Mouse (Mus musculus): ENCODE measurements around the gene Col26a1. TPM values are rescaled to one million over a fixed set of nuclear protein-coding genes. Genes with fewer than 3 reads are reported as not detected.
A peak's percentile ranks its signal among the peaks of the same experiment; 100 is the strongest.

Gene Col26a1
- total RNA-seq, 1 experiment, result 2.9 TPM

DNA sequence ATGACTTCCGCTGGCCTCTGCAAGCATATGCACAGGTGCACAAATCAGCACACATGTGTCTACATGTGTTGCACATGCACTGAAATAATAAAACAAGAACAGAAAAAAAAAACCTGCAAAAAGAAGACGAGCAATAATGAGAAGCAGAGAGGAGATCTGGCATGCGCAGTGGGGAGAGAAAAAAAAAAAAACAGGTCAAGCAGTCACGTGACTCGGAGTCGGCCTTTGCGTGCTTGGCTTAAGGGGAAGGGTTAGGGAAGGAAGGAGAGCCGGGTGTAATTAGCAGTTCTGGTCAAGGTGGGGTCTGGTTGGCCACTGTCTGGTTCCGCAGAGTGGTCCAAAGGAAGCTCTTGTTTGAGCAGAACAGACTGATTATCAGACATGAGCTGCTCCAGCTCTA lies 115.7 kb downstream of the Col26a1 start:
- no peak overlapping the region for H3K27ac ChIP-seq (ENCODE audit: insufficient read depth, low read depth, low read length, poor library complexity, severe bottlenecking)
- in situ Hi-C loops (cut with MboI; ENCODE audit: low sequenced_read_pairs in 2 of 2, unreplicated experiment in 2 of 2), result no loop called here

GRCm38 (mm10) chr5:136764157-136764669 lies 118.8 kb downstream of the Col26a1 start:
- Histone ChIP-seq H3K36me3 (ENCODE audit: control insufficient read depth, insufficient read depth, low read length, poor library complexity, severe bottlenecking) (no peaks in the 10 kb centered on the region), H3K27ac (ENCODE audit: insufficient read depth, low read depth, low read length, poor library complexity, severe bottlenecking) (no peak overlapping the region), H3K9ac (ENCODE audit: insufficient read depth, low read depth, low read length, poor library complexity, severe bottlenecking) (no peak overlapping the region), H3K4me1 (ENCODE audit: control insufficient read depth in 2 of 2, insufficient read depth in 2 of 2, low read length in 2 of 2, poor library complexity in 1 of 2) (no peaks in the 10 kb centered on the region; a peak in 1 of 4 replicates), H3K4me3 (ENCODE audit: insufficient read depth in 1 of 2, low read depth in 1 of 2, low read length in 2 of 2, poor library complexity in 1 of 2, severe bottlenecking in 1 of 2) (no peak overlapping the region), H3K9me3 (ENCODE audit: control insufficient read depth, insufficient read depth, low read depth, low read length) (no peaks in the 10 kb centered on the region)
- peak; percentile 54 for DNase-seq (ENCODE audit: low read depth, low spot score)
- no peak for TF ChIP-seq HCFC1 (IDR thresholded peaks at IDR 0.05; ENCODE audit: borderline replicate concordance, insufficient read depth, low read length)
- TF ChIP-seq MAFK (IDR thresholded peaks at IDR 0.05; ENCODE audit: insufficient read depth, low read depth, low read length), result no peak
- no peak for TF ChIP-seq ZC3H11A (IDR thresholded peaks at IDR 0.05; ENCODE audit: borderline replicate concordance, low read depth, low read length)
- no peak for TF ChIP-seq ZNF384 (IDR thresholded peaks at IDR 0.05; ENCODE audit: low read depth, low read length)
- TF ChIP-seq CHD2 (IDR thresholded peaks at IDR 0.05; ENCODE audit: low read depth, low read length), result no peak
- in situ Hi-C loops (cut with MboI; ENCODE audit: low sequenced_read_pairs in 2 of 2, unreplicated experiment in 2 of 2), result no loop called here

More for the DNA sequence above, 115.7 kb downstream of the Col26a1 start:
- Histone ChIP-seq H3K4me1 (ENCODE audit: control insufficient read depth in 2 of 2, insufficient read depth in 2 of 2, low read length in 2 of 2, poor library complexity in 1 of 2) (peaks cover 2 to 12% of the 10 kb centered on the region in 2 experiments; a peak in 2 of 4 replicates), H3K9me3 (ENCODE audit: control insufficient read depth, insufficient read depth, low read depth, low read length) (no peaks in the 10 kb centered on the region), H3K4me3 (ENCODE audit: insufficient read depth in 1 of 2, low read depth in 1 of 2, low read length in 2 of 2, poor library complexity in 1 of 2, severe bottlenecking in 1 of 2) (no peak overlapping the region), H3K36me3 (ENCODE audit: control insufficient read depth, insufficient read depth, low read length, poor library complexity, severe bottlenecking) (no peaks in the 10 kb centered on the region), H3K9ac (ENCODE audit: insufficient read depth, low read depth, low read length, poor library complexity, severe bottlenecking) (no peak overlapping the region)
- TF ChIP-seq ZC3H11A (IDR thresholded peaks at IDR 0.05; ENCODE audit: borderline replicate concordance, low read depth, low read length), result no peak
- TF ChIP-seq ZNF384 (IDR thresholded peaks at IDR 0.05; ENCODE audit: low read depth, low read length), result peak; percentile 79
- DNase-seq (ENCODE audit: low read depth, low spot score), result no peak

DNA sequence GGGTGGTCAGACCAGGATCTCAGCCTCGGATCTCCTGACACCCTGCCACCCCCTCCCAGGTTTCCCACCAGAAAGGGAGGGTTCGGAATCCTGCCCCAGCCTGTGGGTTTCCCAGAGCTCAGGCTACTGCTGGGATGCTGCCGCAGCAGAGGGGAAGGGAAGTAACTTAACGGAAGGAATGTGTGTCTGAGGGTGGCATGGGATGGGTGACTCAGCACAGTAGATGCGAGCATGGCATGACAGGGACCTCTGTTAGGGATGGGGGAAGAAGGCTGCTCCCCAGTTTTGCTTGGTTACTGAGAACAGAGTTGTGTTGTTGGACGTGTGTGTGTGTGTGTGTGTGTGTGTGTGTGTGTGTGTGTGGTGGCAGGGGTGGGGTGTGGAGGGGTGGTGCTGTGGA lies 122.7 kb downstream of the Col26a1 start:
- H3K9ac ChIP-seq (ENCODE audit: insufficient read depth, low read depth, low read length, poor library complexity, severe bottlenecking), result no peak overlapping the region
- H3K4me1 ChIP-seq (ENCODE audit: control insufficient read depth in 2 of 2, insufficient read depth in 2 of 2, low read length in 2 of 2, poor library complexity in 1 of 2), result no peaks in the 10 kb centered on the region
- H3K27ac ChIP-seq (ENCODE audit: insufficient read depth, low read depth, low read length, poor library complexity, severe bottlenecking), result no peak overlapping the region
- no peak for DNase-seq (ENCODE audit: low read depth, low spot score)
- TF ChIP-seq ZNF384 (IDR thresholded peaks at IDR 0.05; ENCODE audit: low read depth, low read length) (no peak), CHD2 (IDR thresholded peaks at IDR 0.05; ENCODE audit: low read depth, low read length) (no peak)
- no peaks in the 10 kb centered on the region for H3K9me3 ChIP-seq (ENCODE audit: control insufficient read depth, insufficient read depth, low read depth, low read length)
- in situ Hi-C loops (cut with MboI; ENCODE audit: low sequenced_read_pairs in 2 of 2, unreplicated experiment in 2 of 2), result no loop called here
- no peaks in the 10 kb centered on the region for H3K36me3 ChIP-seq (ENCODE audit: control insufficient read depth, insufficient read depth, low read length, poor library complexity, severe bottlenecking)
- H3K4me3 ChIP-seq (ENCODE audit: insufficient read depth in 1 of 2, low read depth in 1 of 2, low read length in 2 of 2, poor library complexity in 1 of 2, severe bottlenecking in 1 of 2), result no peak overlapping the region

DNA sequence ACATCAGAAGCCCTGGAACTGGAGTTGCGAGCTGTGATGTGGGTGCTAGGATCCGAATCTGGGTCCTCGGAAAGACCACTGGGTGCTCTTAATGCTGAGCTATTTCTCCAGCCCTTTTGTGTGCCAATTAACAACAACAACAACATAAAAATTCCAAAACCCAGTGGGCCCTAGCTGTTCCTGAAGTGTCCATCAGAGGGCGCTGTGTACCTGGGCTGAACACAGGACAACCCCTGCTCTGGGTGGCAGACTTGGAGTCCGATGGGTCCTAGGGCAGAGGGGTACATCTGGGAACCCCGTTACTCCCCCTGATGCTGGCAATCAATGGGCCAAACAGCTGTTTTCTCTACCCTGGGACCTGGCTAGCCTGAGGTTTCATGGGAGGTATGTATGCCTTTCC lies 123.2 kb downstream of the Col26a1 start:
- Histone ChIP-seq H3K4me3 (ENCODE audit: insufficient read depth in 1 of 2, low read depth in 1 of 2, low read length in 2 of 2, poor library complexity in 1 of 2, severe bottlenecking in 1 of 2) (no peak overlapping the region), H3K36me3 (ENCODE audit: control insufficient read depth, insufficient read depth, low read length, poor library complexity, severe bottlenecking) (no peaks in the 10 kb centered on the region), H3K4me1 (ENCODE audit: control insufficient read depth in 2 of 2, insufficient read depth in 2 of 2, low read length in 2 of 2, poor library complexity in 1 of 2) (no peaks in the 10 kb centered on the region), H3K9ac (ENCODE audit: insufficient read depth, low read depth, low read length, poor library complexity, severe bottlenecking) (no peak overlapping the region), H3K27ac (ENCODE audit: insufficient read depth, low read depth, low read length, poor library complexity, severe bottlenecking) (no peak overlapping the region), H3K9me3 (ENCODE audit: control insufficient read depth, insufficient read depth, low read depth, low read length) (no peaks in the 10 kb centered on the region)
- in situ Hi-C loops (cut with MboI; ENCODE audit: low sequenced_read_pairs in 2 of 2, unreplicated experiment in 2 of 2), result no loop called here
- peak; percentile 47 for DNase-seq (ENCODE audit: low read depth, low spot score)
- TF ChIP-seq HCFC1 (IDR thresholded peaks at IDR 0.05; ENCODE audit: borderline replicate concordance, insufficient read depth, low read length) (no peak), CHD2 (IDR thresholded peaks at IDR 0.05; ENCODE audit: low read depth, low read length) (no peak), MAFK (IDR thresholded peaks at IDR 0.05; ENCODE audit: insufficient read depth, low read depth, low read length) (no peak), ZNF384 (IDR thresholded peaks at IDR 0.05; ENCODE audit: low read depth, low read length) (no peak), ZC3H11A (IDR thresholded peaks at IDR 0.05; ENCODE audit: borderline replicate concordance, low read depth, low read length) (0 out of 2 replicates have a peak, but pooled peaks have one; percentile 21)

- in situ Hi-C loops (cut with MboI; ENCODE audit: low sequenced_read_pairs in 2 of 2, unreplicated experiment in 2 of 2), result no loop called here
- peak; percentile 73 for TF ChIP-seq ZC3H11A (IDR thresholded peaks at IDR 0.05; ENCODE audit: borderline replicate concordance, low read depth, low read length)
- no peak for TF ChIP-seq CHD2 (IDR thresholded peaks at IDR 0.05; ENCODE audit: low read depth, low read length)
- DNase-seq (ENCODE audit: low read depth, low spot score), result peak; percentile 62
- Histone ChIP-seq H3K4me1 (ENCODE audit: control insufficient read depth in 2 of 2, insufficient read depth in 2 of 2, low read length in 2 of 2, poor library complexity in 1 of 2) (no peaks in the 10 kb centered on the region), H3K4me3 (ENCODE audit: insufficient read depth in 1 of 2, low read depth in 1 of 2, low read length in 2 of 2, poor library complexity in 1 of 2, severe bottlenecking in 1 of 2) (no peak overlapping the region), H3K36me3 (ENCODE audit: control insufficient read depth, insufficient read depth, low read length, poor library complexity, severe bottlenecking) (no peaks in the 10 kb centered on the region), H3K27ac (ENCODE audit: insufficient read depth, low read depth, low read length, poor library complexity, severe bottlenecking) (no peak overlapping the region), H3K9ac (ENCODE audit: insufficient read depth, low read depth, low read length, poor library complexity, severe bottlenecking) (no peak overlapping the region), H3K9me3 (ENCODE audit: control insufficient read depth, insufficient read depth, low read depth, low read length) (no peaks in the 10 kb centered on the region)
Observed at GRCm38 (mm10) chr5:136755696-136756095, 127.3 kb downstream of the Col26a1 start.

Data from ES-E14 (cell line).